In the genomic region with DNA sequence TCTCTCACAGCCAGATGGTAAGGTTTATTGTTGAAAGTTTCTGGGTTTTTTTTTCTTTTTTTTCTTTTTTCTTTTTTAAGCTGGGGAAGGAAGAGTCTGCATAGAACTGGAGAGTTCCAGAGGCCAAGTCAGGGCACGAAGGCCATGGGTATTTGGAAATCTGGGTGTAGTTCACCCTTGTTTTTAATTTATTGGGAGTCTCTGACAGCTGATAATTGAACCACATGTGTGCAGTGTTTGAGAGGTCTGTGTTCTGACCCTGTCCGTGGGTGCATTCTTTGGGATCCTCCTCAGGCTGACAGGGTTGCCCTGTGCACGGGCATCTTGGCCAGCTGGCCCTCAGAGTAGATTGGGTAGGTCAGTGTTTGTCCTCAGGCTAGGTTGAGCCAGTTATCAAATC, we compare ENCODE assay signal across 24 mouse cellular contexts.
"Had no signal": no experiment of that assay in that cellular context is flagged by ENCODE, and none has a peak within 500 bp of the region (broad histone marks: within the 10 kb centered on the region; RNA-seq: fewer than 3 reads in every experiment).

No protein-coding gene starts in this region.

- H3K27me3 ChIP-seq: kidney, embryonic 15.5 days; limb, embryonic 13.5 days; liver, embryonic 12.5 days; liver, embryonic 15.5 days; lung, embryonic 15.5 days; megakaryocyte, embryonic 14.5 days; midbrain, embryonic 13.5 days; neural tube, embryonic 13.5 days had no signal

- H3K36me3 ChIP-seq: kidney, embryonic 15.5 days; limb, embryonic 10.5 days; limb, embryonic 13.5 days; liver, embryonic 12.5 days; liver, embryonic 15.5 days; lung, embryonic 15.5 days; midbrain, embryonic 10.5 days; midbrain, embryonic 13.5 days; neural tube, embryonic 13.5 days had no signal

- H3K4me2 ChIP-seq: kidney, embryonic 15.5 days; limb, embryonic 13.5 days; liver, embryonic 12.5 days; liver, embryonic 15.5 days; lung, embryonic 15.5 days; midbrain, embryonic 13.5 days; neural tube, embryonic 13.5 days had no signal

- H3K9me3 ChIP-seq: kidney, embryonic 15.5 days; limb, embryonic 10.5 days; limb, embryonic 13.5 days; liver, embryonic 12.5 days; liver, embryonic 15.5 days; lung, embryonic 15.5 days; megakaryocyte, embryonic 14.5 days; midbrain, embryonic 10.5 days; midbrain, embryonic 13.5 days; neural tube, embryonic 13.5 days had no signal

- H3K9ac ChIP-seq: kidney, embryonic 15.5 days; limb, embryonic 13.5 days; liver, embryonic 12.5 days; liver, embryonic 15.5 days; lung, embryonic 15.5 days; midbrain, embryonic 13.5 days; neural tube, embryonic 13.5 days had no signal

- DNase-seq: kidney, postnatal 14 days; layer of hippocampus, adult 9-11 months; liver; lung, adult 18-20 months; lung, postnatal 10 days; lung, postnatal 36 days; retina, postnatal 1 day; right cerebral cortex, postnatal 25 days; spleen, adult 18-20 months; thymus, adult 18-20 months; thymus, postnatal 36 days had no signal

- H3K4me3 ChIP-seq: kidney, embryonic 15.5 days; layer of hippocampus, adult 2 months; limb, embryonic 10.5 days; limb, embryonic 13.5 days; liver, embryonic 12.5 days; liver, embryonic 15.5 days; lung, embryonic 15.5 days; megakaryocyte, embryonic 14.5 days; midbrain, embryonic 10.5 days; midbrain, embryonic 13.5 days; myocyte; neural tube, embryonic 13.5 days had no signal

- ATAC-seq: liver, embryonic 12.5 days; midbrain, embryonic 13.5 days; midbrain, embryonic 16.5 days had no signal

- H3K27ac ChIP-seq: kidney, embryonic 15.5 days; layer of hippocampus, adult 2 months; limb, embryonic 10.5 days; limb, embryonic 13.5 days; liver, embryonic 12.5 days; liver, embryonic 15.5 days; lung, embryonic 15.5 days; midbrain, embryonic 10.5 days; midbrain, embryonic 13.5 days; neural tube, embryonic 13.5 days had no signal
